Mouse (Mus musculus): ENCODE data around the gene Camk2g. TPM values are rescaled to one million over a fixed set of nuclear protein-coding genes. Genes with fewer than 3 reads are reported as not detected.

Gene Camk2g
- polyA plus RNA-seq (2012; fragmentation: generic; extraction: Trizol): 74.2 TPM
- long read RNA-seq, experiment 1, transcript Camk2g-203 (19 exons, 3,564 nt): minor isoform, 7 of 69 reads
- long read RNA-seq, experiment 1, transcript Camk2g-202 (20 exons, 3,604 nt): major isoform, 21 of 69 reads
- long read RNA-seq, experiment 1, partial matches to known transcripts: 8 of 69 reads
- long read RNA-seq, experiment 1, other reads (novel, unspliced or antisense): 33 of 69 reads
- long read RNA-seq, experiment 2, transcript Camk2g-202 (20 exons, 3,604 nt): major isoform, 113 of 337 reads
- long read RNA-seq, experiment 2, transcript Camk2g-203 (19 exons, 3,564 nt): minor isoform, 69 of 337 reads
- long read RNA-seq, experiment 2, partial matches to known transcripts: 16 of 337 reads
- long read RNA-seq, experiment 2, other reads (novel, unspliced or antisense): 139 of 337 reads

DNA sequence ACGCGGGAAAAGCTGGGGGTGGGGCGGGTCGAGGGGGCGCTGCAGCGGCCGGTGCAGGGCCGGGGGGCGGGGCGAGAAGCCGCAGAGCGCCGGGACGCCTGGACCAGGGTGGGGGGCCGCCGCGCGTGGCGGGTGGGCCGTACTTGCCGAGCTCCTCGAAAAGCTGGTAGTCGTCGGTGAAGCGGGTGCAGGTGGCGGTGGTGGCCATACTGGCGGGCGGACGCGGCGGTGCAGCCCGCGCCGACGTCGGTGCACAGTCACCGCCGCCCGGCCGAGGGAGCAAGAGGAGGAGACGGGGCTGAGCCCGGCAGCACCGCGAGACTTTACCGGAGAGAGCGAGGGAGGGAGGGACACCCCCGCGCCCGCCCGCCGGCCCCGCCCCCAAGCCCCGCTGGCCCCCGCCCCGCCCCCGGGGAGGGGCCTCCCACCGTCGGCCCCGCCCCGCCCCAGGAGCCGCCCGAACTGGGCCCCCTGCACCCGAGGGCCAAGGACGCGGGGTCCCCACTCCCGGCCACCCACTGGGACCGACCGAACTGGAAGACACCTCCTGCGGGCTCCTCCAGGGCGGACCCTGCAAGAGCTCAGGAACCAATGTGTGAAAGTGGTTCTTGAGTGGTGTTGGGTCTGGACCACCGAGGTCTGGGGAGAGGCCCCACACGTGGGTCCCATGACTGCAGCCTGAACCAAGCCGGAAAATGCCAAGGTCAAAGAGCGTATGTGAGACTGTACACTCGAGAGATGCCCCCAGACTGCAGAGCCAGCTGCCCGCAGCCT, at the start of gene Camk2g:
Gene Camk2g (minus strand): TSS at position 331 of the 774 bp plus-strand sequence.
- peaks cover 68% of the 10 kb centered on the region for H3K79me2 ChIP-seq (ENCODE audit: control insufficient read depth, insufficient read depth)

GRCm38 (mm10) chr14:20842629-20843028, 48.7 kb upstream of the Camk2g start:
- Histone ChIP-seq H3K79me2 (ENCODE audit: control insufficient read depth, insufficient read depth) (peaks cover 32% of the 10 kb centered on the region), H3ac (ENCODE audit: control insufficient read depth, insufficient read length, low read depth) (no peak overlapping the region), H3K79me3 (ENCODE audit: low read depth) (peaks cover 7% of the 10 kb centered on the region), H3K4me3 (ENCODE audit: insufficient read depth, poor library complexity, severe bottlenecking) (no peak overlapping the region), H3K36me3 (ENCODE audit: control insufficient read depth, insufficient read depth) (peaks cover 60% of the 10 kb centered on the region), H3K27me3 (ENCODE audit: control insufficient read depth, insufficient read depth, insufficient read length) (no peaks in the 10 kb centered on the region)
- no peak for TF ChIP-seq USF1 (IDR thresholded peaks at IDR 0.05; ENCODE audit: low read depth)
- TF ChIP-seq MYOG (IDR thresholded peaks at IDR 0.05; ENCODE audit: control insufficient read depth, extremely low read depth, insufficient read length): no peak
- TF ChIP-seq MAX (IDR thresholded peaks at IDR 0.05): no peak
- TF ChIP-seq FOSL1 (IDR thresholded peaks at IDR 0.05; ENCODE audit: insufficient read depth, low read length, poor library complexity, severe bottlenecking): no peak
- no peak for TF ChIP-seq MYOD1 (IDR thresholded peaks at IDR 0.05; ENCODE audit: control insufficient read depth, insufficient read length, low read depth)
- no peak for TF ChIP-seq CTCF (IDR thresholded peaks at IDR 0.05; ENCODE audit: control insufficient read depth, insufficient read depth, insufficient read length)
- TF ChIP-seq CEBPB (IDR thresholded peaks at IDR 0.05; ENCODE audit: low read depth): no peak

More for the DNA sequence above, at the start of gene Camk2g:
- no peaks in the 10 kb centered on the region for H3K27me3 ChIP-seq (ENCODE audit: control insufficient read depth, insufficient read depth, insufficient read length)
- H3K79me3 ChIP-seq (ENCODE audit: low read depth): peaks cover 45% of the 10 kb centered on the region
- H3ac ChIP-seq (ENCODE audit: control insufficient read depth, insufficient read length, low read depth): peak within 1 kb of the TSS; percentile 97
- H3K36me3 ChIP-seq (ENCODE audit: control insufficient read depth, insufficient read depth): peaks cover 34% of the 10 kb centered on the region
- TF ChIP-seq USF1 (IDR thresholded peaks at IDR 0.05; ENCODE audit: low read depth) (peak; percentile 2), CEBPB (IDR thresholded peaks at IDR 0.05; ENCODE audit: low read depth) (no peak), FOSL1 (IDR thresholded peaks at IDR 0.05; ENCODE audit: insufficient read depth, low read length, poor library complexity, severe bottlenecking) (no peak), MAX (IDR thresholded peaks at IDR 0.05) (peak; percentile 56), CTCF (IDR thresholded peaks at IDR 0.05; ENCODE audit: control insufficient read depth, insufficient read depth, insufficient read length) (peak; percentile 1)
- peak within 1 kb of the TSS; percentile 74 for H3K4me3 ChIP-seq (ENCODE audit: insufficient read depth, poor library complexity, severe bottlenecking)

DNA sequence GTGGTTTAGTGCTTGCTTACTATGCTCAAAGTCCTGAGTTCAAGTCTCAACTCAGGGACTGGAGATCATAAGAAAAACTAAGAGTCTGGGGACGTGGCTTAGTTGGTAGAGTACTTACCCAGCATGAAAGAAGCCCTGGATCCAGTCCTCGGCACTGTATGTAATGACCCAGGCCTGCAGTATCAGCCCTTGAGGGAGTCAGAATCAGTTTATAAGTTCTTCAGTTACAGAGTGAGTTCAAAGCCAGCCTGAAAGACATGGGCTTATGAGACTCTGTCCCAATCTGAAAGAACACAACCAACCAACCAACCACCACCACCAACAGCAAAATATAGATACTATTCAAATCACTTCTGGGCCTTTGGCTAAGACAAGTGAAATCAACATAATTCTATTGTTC, 47.6 kb upstream of the Camk2g start:
- H3K36me3 ChIP-seq (ENCODE audit: control insufficient read depth, insufficient read depth): peaks cover 60% of the 10 kb centered on the region
- no peaks in the 10 kb centered on the region for H3K27me3 ChIP-seq (ENCODE audit: control insufficient read depth, insufficient read depth, insufficient read length)
- no peak overlapping the region for H3ac ChIP-seq (ENCODE audit: control insufficient read depth, insufficient read length, low read depth)
- peaks cover 17% of the 10 kb centered on the region for H3K79me3 ChIP-seq (ENCODE audit: low read depth)
- peaks cover 43% of the 10 kb centered on the region for H3K79me2 ChIP-seq (ENCODE audit: control insufficient read depth, insufficient read depth)
- TF ChIP-seq USF1 (IDR thresholded peaks at IDR 0.05; ENCODE audit: low read depth): no peak
- no peak overlapping the region for H3K4me3 ChIP-seq (ENCODE audit: insufficient read depth, poor library complexity, severe bottlenecking)

DNA sequence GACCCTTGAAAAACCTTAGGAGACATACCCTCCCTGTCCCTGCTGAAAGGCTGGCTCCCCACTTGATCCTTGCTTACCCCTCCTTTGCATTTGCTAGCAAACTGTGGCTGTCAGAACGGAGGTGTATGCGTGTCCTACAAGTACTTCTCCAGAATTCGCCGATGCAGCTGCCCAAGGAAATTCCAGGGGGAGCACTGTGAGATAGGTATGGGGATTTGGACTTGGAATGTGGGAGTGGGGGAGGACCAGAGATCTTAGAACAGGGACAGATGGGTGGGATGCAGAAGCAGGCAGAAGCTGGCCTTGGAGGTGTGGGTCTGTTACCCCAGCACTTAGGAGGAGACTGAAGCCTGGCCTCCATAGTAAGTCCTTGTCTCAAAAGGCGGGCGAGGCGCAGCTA, 43.8 kb upstream of the Camk2g start:
- Histone ChIP-seq H3K4me3 (ENCODE audit: insufficient read depth, poor library complexity, severe bottlenecking) (peak overlapping the region; percentile 71), H3K79me2 (ENCODE audit: control insufficient read depth, insufficient read depth) (peaks cover 43% of the 10 kb centered on the region), H3ac (ENCODE audit: control insufficient read depth, insufficient read length, low read depth) (peak overlapping the region; percentile 31), H3K36me3 (ENCODE audit: control insufficient read depth, insufficient read depth) (peaks cover 48% of the 10 kb centered on the region), H3K27me3 (ENCODE audit: control insufficient read depth, insufficient read depth, insufficient read length) (no peaks in the 10 kb centered on the region), H3K79me3 (ENCODE audit: low read depth) (peaks cover 17% of the 10 kb centered on the region)
- TF ChIP-seq MYOD1 (IDR thresholded peaks at IDR 0.05; ENCODE audit: control insufficient read depth, insufficient read length, low read depth) (no peak), USF1 (IDR thresholded peaks at IDR 0.05; ENCODE audit: low read depth) (no peak), CTCF (IDR thresholded peaks at IDR 0.05; ENCODE audit: control insufficient read depth, insufficient read depth, insufficient read length) (no peak), MYOG (IDR thresholded peaks at IDR 0.05; ENCODE audit: control insufficient read depth, extremely low read depth, insufficient read length) (no peak), FOSL1 (IDR thresholded peaks at IDR 0.05; ENCODE audit: insufficient read depth, low read length, poor library complexity, severe bottlenecking) (no peak), MAX (IDR thresholded peaks at IDR 0.05) (no peak), CEBPB (IDR thresholded peaks at IDR 0.05; ENCODE audit: low read depth) (no peak)

DNA sequence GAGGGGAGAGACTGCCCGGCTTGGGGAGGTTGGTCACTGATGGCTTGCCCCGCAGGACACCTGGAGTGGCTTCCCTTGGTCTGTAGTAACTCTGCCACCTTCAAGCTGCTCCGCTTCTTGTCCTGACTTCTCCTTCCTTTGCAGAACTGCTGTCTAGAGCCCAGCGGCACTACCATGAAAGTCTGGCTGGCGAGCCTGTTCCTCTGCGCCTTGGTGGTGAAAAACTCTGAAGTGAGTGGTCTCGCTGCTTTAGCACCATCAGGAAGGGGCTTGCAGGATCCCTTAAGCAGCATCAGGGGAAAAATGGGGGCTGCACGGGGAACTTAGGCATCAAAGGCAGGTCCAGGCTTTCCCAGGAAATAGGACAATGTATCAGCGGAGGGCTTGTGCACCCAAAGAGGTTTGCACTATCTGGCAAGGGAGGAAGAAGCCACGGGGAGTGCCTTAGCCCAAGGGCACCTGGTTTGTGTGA, 43.1 kb upstream of the Camk2g start:
- H3K36me3 ChIP-seq (ENCODE audit: control insufficient read depth, insufficient read depth): peaks cover 40% of the 10 kb centered on the region
- peaks cover 43% of the 10 kb centered on the region for H3K79me2 ChIP-seq (ENCODE audit: control insufficient read depth, insufficient read depth)
- H3K4me3 ChIP-seq (ENCODE audit: insufficient read depth, poor library complexity, severe bottlenecking): peak overlapping the region; percentile 71
- TF ChIP-seq FOSL1 (IDR thresholded peaks at IDR 0.05; ENCODE audit: insufficient read depth, low read length, poor library complexity, severe bottlenecking): no peak
- TF ChIP-seq MAX (IDR thresholded peaks at IDR 0.05): no peak
- no peak for TF ChIP-seq MYOD1 (IDR thresholded peaks at IDR 0.05; ENCODE audit: control insufficient read depth, insufficient read length, low read depth)
- no peak for TF ChIP-seq USF1 (IDR thresholded peaks at IDR 0.05; ENCODE audit: low read depth)
- no peak for TF ChIP-seq CTCF (IDR thresholded peaks at IDR 0.05; ENCODE audit: control insufficient read depth, insufficient read depth, insufficient read length)
- no peak for TF ChIP-seq CEBPB (IDR thresholded peaks at IDR 0.05; ENCODE audit: low read depth)
- no peak for TF ChIP-seq MYOG (IDR thresholded peaks at IDR 0.05; ENCODE audit: control insufficient read depth, extremely low read depth, insufficient read length)
- H3ac ChIP-seq (ENCODE audit: control insufficient read depth, insufficient read length, low read depth): peak overlapping the region; percentile 81
- H3K79me3 ChIP-seq (ENCODE audit: low read depth): peaks cover 15% of the 10 kb centered on the region
- no peaks in the 10 kb centered on the region for H3K27me3 ChIP-seq (ENCODE audit: control insufficient read depth, insufficient read depth, insufficient read length)
